Mouse (Mus musculus) cerebellum, postnatal 10 days (tissue): ENCODE results near the gene Arhgap28.

ENCODE experiments used
- DNase-seq, 2 experiments: peaks; one replicate each; pipeline ENCODE4 v3.0.0; 2021; ENCODE audit warnings: mixed read lengths in 2 of 2

Gene Arhgap28

GRCm38 (mm10) chr17:68003741-68004560, at the start of gene Arhgap28:
TSS of gene Arhgap28 (minus strand) at chr17:68004120.
- DNase-seq = peak; percentile 78 to 85

- DNase-seq = no peak
Observed at GRCm38 (mm10) chr17:68046341-68046675, 42.4 kb upstream of the Arhgap28 start.

- peak; percentile 20 to 32 for DNase-seq
Observed at GRCm38 (mm10) chr17:68045655-68046340, 41.9 kb upstream of the Arhgap28 start.

- DNase-seq = no peak
Observed at GRCm38 (mm10) chr17:68042377-68042776, 38.5 kb upstream of the Arhgap28 start.

GRCm38 (mm10) chr17:68037011-68037410, 33.1 kb upstream of the Arhgap28 start:
- no peak for DNase-seq

- DNase-seq = no peak
Observed at GRCm38 (mm10) chr17:68029495-68029894, 25.6 kb upstream of the Arhgap28 start.

- no peak for DNase-seq
Observed at GRCm38 (mm10) chr17:68028519-68028918, 24.6 kb upstream of the Arhgap28 start.

GRCm38 (mm10) chr17:68024327-68024726, 20.4 kb upstream of the Arhgap28 start:
- no peak for DNase-seq

GRCm38 (mm10) chr17:68019466-68020065, 15.6 kb upstream of the Arhgap28 start:
- DNase-seq = no peak

- DNase-seq = peak; percentile 20 to 43
Observed at GRCm38 (mm10) chr17:68017095-68017494, 13.2 kb upstream of the Arhgap28 start.

GRCm38 (mm10) chr17:68011606-68012005, 7.7 kb upstream of the Arhgap28 start:
- no peak for DNase-seq

GRCm38 (mm10) chr17:68010041-68010440, 6.1 kb upstream of the Arhgap28 start:
- no peak for DNase-seq

GRCm38 (mm10) chr17:68004581-68005330, 836 bp upstream of the Arhgap28 start:
- peak in 1 of 2 experiments; percentile 13 for DNase-seq

GRCm38 (mm10) chr17:68002608-68003595, 1.0 kb downstream of the Arhgap28 start:
- DNase-seq = peak in 1 of 2 experiments; percentile 18

- DNase-seq = no peak
Observed at GRCm38 (mm10) chr17:67999801-68000200, 4.1 kb downstream of the Arhgap28 start.

- DNase-seq = no peak
Observed at GRCm38 (mm10) chr17:67996769-67997155, 7.2 kb downstream of the Arhgap28 start.

- no peak for DNase-seq
Observed at GRCm38 (mm10) chr17:67996097-67996768, 7.7 kb downstream of the Arhgap28 start.

GRCm38 (mm10) chr17:67995277-67995819, 8.6 kb downstream of the Arhgap28 start:
- no peak for DNase-seq

- no peak for DNase-seq
Observed at GRCm38 (mm10) chr17:67994861-67995260, 9.1 kb downstream of the Arhgap28 start.

GRCm38 (mm10) chr17:67993371-67994045, 10.4 kb downstream of the Arhgap28 start:
- DNase-seq = no peak
